Mouse (Mus musculus): ENCODE measurements around the gene Tmem201.
A peak's percentile ranks its signal among the peaks of the same experiment; 100 is the strongest.

DNA sequence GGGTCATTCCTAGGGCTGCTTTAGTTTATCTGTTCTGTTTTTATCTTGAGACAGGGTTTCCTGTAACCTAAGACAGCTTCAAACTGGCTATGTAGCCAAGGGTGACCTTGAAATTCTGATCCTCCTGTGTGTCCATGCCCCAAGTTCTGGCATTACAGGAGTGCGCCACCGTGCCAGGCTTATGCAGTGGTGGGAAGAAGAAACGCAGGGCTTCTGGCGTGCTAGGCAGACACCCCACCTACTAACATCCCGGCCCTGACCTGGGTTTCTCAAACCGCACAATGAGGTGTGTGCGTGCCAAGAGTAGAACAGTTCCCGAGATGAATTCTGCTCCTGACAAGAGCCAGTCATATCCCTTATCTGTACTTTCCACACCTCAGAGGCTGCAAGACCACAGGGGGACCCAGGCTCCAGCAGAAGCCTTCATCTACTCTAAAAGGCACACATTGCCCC, 47.0 kb downstream of the Tmem201 start:
- TF ChIP-seq CTCF (conservative IDR thresholded peaks at IDR 0.05 in 1 of 2, IDR thresholded peaks at IDR 0.05 in 1 of 2; ENCODE audit: low read depth in 2 of 2, low read length in 2 of 2) (0 out of 4 replicates have a peak, but pooled peaks of 1 of the 2 experiments have one; percentile 2), ZMIZ1 (IDR thresholded peaks at IDR 0.05; ENCODE audit: low read depth, low read length) (no peak), TCF12 (IDR thresholded peaks at IDR 0.05; ENCODE audit: low read depth, low read length) (no peak), POLR2A (IDR thresholded peaks at IDR 0.05; ENCODE audit: low read depth, low read length) (no peak), ETS1 (conservative IDR thresholded peaks at IDR 0.05; ENCODE audit: low read depth, low read length) (no peak)
